Mouse (Mus musculus): ENCODE measurements at regions not wholly inside any gene's neighbourhood (a gene's known extent, or its start where the extent isn't known, plus 50 kb on each side); places are given as distances from the start of the nearest gene placed in this dataset.

- TF ChIP-seq POLR2A (IDR thresholded peaks at IDR 0.05; ENCODE audit: low read depth, low read length) (no peak), CTCF (IDR thresholded peaks at IDR 0.05; ENCODE audit: extremely low read depth, insufficient read depth, insufficient read length, insufficient replicate concordance) (no peak; the same call in 1 of the 2 replicates)
Observed at GRCm38 (mm10) chr12:99629606-99630005, 66.2 kb upstream of the Foxn3 start.
